Mouse (Mus musculus) left cerebral cortex, adult 9 months (tissue): Measurements from ENCODE around the gene St7.
"Not testable (repeated sequence)": the region's sequence is repeated elsewhere in the genome, so short reads cannot be mapped to it uniquely, and the experiment has no call there.

ENCODE experiments used
- DNase-seq, 2 experiments: peaks; one replicate each; pipeline ENCODE4 v3.0.0; 2022; ENCODE audit warnings: low spot score in 2 of 2

The St7 gene

GRCm38 (mm10) chr6:17692647-17693046 lies at the start of gene St7:
Gene St7, plus strand, starts transcription at chr6:17692933.
- no peak for DNase-seq

GRCm38 (mm10) chr6:17646107-17646506 lies 46.6 kb upstream of the St7 start:
- DNase-seq, result no peak

- no peak for DNase-seq
These were observed 40.6 kb upstream of the St7 start for GRCm38 (mm10) chr6:17652132-17652531.

GRCm38 (mm10) chr6:17655080-17655479 lies 37.7 kb upstream of the St7 start:
- no peak for DNase-seq

- DNase-seq, result peak in 1 of 2 experiments; percentile 75
These were observed 35.4 kb upstream of the St7 start for GRCm38 (mm10) chr6:17657308-17657707.

GRCm38 (mm10) chr6:17665348-17665747 lies 27.4 kb upstream of the St7 start:
- no peak for DNase-seq

- DNase-seq, result no peak
These were observed 26.7 kb upstream of the St7 start for GRCm38 (mm10) chr6:17666024-17666423.

GRCm38 (mm10) chr6:17667813-17668212 lies 24.9 kb upstream of the St7 start:
- DNase-seq, result no peak

- DNase-seq, result no peak
These were observed 24.4 kb upstream of the St7 start for GRCm38 (mm10) chr6:17668334-17668733.

- DNase-seq, result no peak
These were observed 22.9 kb upstream of the St7 start for GRCm38 (mm10) chr6:17669826-17670225.

- DNase-seq, result no peak
These were observed 17.5 kb upstream of the St7 start for GRCm38 (mm10) chr6:17675019-17675756.

- DNase-seq, result no peak
These were observed 15.7 kb upstream of the St7 start for GRCm38 (mm10) chr6:17677008-17677407.

- DNase-seq, result no peak
These were observed 12.3 kb upstream of the St7 start for GRCm38 (mm10) chr6:17680266-17680925.

- no peak for DNase-seq
These were observed 10.9 kb upstream of the St7 start for GRCm38 (mm10) chr6:17681810-17682209.

GRCm38 (mm10) chr6:17688676-17689075 lies 4.1 kb upstream of the St7 start:
- DNase-seq, result no peak

- DNase-seq, result peak in 1 of 2 experiments; percentile 44
These were observed 1.2 kb downstream of the St7 start for GRCm38 (mm10) chr6:17693726-17694549.

- peak in 1 of 2 experiments; percentile 47 for DNase-seq
These were observed 1.8 kb downstream of the St7 start for GRCm38 (mm10) chr6:17694550-17694951.

- DNase-seq, result peak; percentile 30 to 66
These were observed 3.6 kb downstream of the St7 start for GRCm38 (mm10) chr6:17696321-17696734.

GRCm38 (mm10) chr6:17700936-17701612 lies 8.3 kb downstream of the St7 start:
- no peak for DNase-seq

- not testable (repeated sequence) for DNase-seq
These were observed 11.3 kb downstream of the St7 start for GRCm38 (mm10) chr6:17704038-17704437.

- DNase-seq, result no peak
These were observed 13.2 kb downstream of the St7 start for GRCm38 (mm10) chr6:17705973-17706372.

- DNase-seq, result no peak
These were observed 26.2 kb downstream of the St7 start for GRCm38 (mm10) chr6:17718978-17719377.
